Comparison of ENCODE assay signal across 8 mouse cellular contexts in the genomic region with DNA sequence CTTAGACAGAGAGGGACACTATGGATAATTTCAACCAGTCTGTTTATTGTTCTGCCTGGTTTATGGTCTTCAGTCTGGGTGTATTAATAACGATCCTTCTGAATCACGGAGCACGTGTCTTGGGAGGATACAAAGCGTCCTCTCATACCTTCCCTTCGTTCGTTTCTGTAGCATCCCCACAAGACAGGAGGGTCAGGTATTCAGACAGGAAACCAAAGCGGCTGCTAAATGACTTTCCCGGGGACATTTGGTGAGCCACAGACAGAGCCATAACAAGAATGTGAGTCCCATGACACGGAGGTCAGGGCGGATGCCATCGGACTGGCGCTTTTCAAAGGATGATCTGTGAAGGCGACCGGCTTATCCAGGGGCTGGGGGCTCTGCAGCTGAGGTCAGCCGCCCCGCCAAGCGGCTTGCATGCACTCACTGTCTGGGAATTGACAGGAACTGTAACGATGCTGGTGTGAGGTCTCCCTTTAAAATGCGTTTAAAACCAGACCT.
A peak's percentile ranks its signal among the peaks of the same experiment; 100 is the strongest.
DNase-seq lines count a peak whose midpoint lies in the region; ATAC-seq lines count a peak whose summit lies in the region.

No protein-coding gene starts in this region.

- peak overlapping the region; percentile 48 for H3K4me2 ChIP-seq in midbrain, embryonic 15.5 days

- 0 out of 2 replicates have a peak overlapping the region, but pooled peaks have one; percentile 17 for H3K9ac ChIP-seq in midbrain, embryonic 15.5 days

- ATAC-seq in cerebellum, adult (ENCODE audit: insufficient number of reproducible peaks, low FRiP score, low TSS enrichment), result 0 out of 2 replicates have a peak, but pooled peaks have one; percentile 6
- ATAC-seq in midbrain, embryonic 15.5 days (replicated peaks), result no peak

- H3K36me3 ChIP-seq in midbrain, embryonic 15.5 days (replicated peaks), result no peaks in the 10 kb centered on the region

- DNase-seq in cerebellum, postnatal 25 days, result no peak
- DNase-seq in embryo, embryonic 11.5 days (ENCODE audit: low read depth, low spot score), result peak; percentile 50
- peak; percentile 35 for DNase-seq in hindlimb bud, embryonic 11.5 days (ENCODE audit: extremely low spot score, low read depth, low spot score)
- DNase-seq in testis, postnatal 10 days (ENCODE audit: low spot score), result no peak
- DNase-seq in right cerebral cortex, adult 18-20 months, result no peak
- DNase-seq in left cerebral cortex, adult 8-10 months (ENCODE audit: low spot score in 2 of 2), result no peak

- no peaks in the 10 kb centered on the region for H3K27me3 ChIP-seq in midbrain, embryonic 15.5 days (replicated peaks)

- no peak overlapping the region for H3K27ac ChIP-seq in midbrain, embryonic 15.5 days

- peak overlapping the region; percentile 25 for H3K4me3 ChIP-seq in midbrain, embryonic 15.5 days

- no peaks in the 10 kb centered on the region for H3K9me3 ChIP-seq in midbrain, embryonic 15.5 days

- WGBS in midbrain, embryonic 15.5 days, result 13% methylated on average over 19 of the region's 19 CpGs

- H3K4me1 ChIP-seq in midbrain, embryonic 15.5 days, result peaks cover 11% of the 10 kb centered on the region

Comparison
In these comparisons a context has a peak if more than half of its experiments do, and no peak if none do; other contexts are left out.
1. DNase-seq: peak in embryo, embryonic 11.5 days (single experiment) and hindlimb bud, embryonic 11.5 days (single experiment); none in cerebellum, postnatal 25 days (0 of 2), testis, postnatal 10 days (single experiment), right cerebral cortex, adult 18-20 months (single experiment) and left cerebral cortex, adult 8-10 months (0 of 2).